Mouse (Mus musculus) embryonic fibroblast, embryonic 13.5 days (primary cell): ENCODE data around the gene Acly.

Experiments
- CTCF ChIP-seq: IDR thresholded peaks from 2 replicates; pipeline ENCODE4 v1.5.1; 2011; ENCODE audit warnings: mild to moderate bottlenecking, control low read depth, low read length, moderate library complexity, borderline replicate concordance; ENCODE audit not compliant: insufficient read depth
- POLR2A ChIP-seq: IDR thresholded peaks from 2 replicates; pipeline ENCODE4 v1.6.1; 2011; ENCODE audit warnings: low read depth, mild to moderate bottlenecking, control low read depth, low read length, moderate library complexity

DNA sequence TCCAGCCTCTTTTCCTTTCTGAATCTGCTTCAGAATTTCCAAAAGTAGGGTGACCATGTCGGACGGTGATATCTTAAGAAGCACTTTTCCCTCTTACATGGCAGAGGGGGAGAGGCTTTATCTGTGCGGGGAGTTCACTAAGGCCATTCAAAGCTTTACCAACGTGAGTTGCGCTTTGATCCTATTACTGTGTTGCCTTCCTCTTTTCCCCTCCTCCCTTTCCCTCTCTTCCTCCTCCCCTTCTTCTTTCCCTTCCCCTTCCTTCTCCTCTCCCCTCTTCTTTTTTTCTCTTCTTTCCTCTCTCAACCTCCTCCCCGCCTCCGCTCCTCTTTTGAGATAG lies 17.9 kb upstream of the Acly start:
- TF ChIP-seq POLR2A = no peak
- no peak for TF ChIP-seq CTCF
